Mouse (Mus musculus) liver, postnatal 0 days (tissue): ENCODE measurements at regions not wholly inside any gene's neighbourhood (a gene's known extent, or its start where the extent isn't known, plus 50 kb on each side); places are given as distances from the start of the nearest gene placed in this dataset.

ENCODE experiments used
- CTCF ChIP-seq: sonication (generic); IDR thresholded peaks from 2 replicates; pipeline ENCODE4 v1.5.1; 2016; ENCODE audit warnings: antibody characterized with exemption, low read depth
- EP300 ChIP-seq: IDR thresholded peaks from 2 replicates; pipeline ENCODE4 v1.6.1; 2016; ENCODE audit warnings: antibody characterized with exemption, low read depth, mild to moderate bottlenecking

- TF ChIP-seq CTCF (peak; percentile 91), EP300 (no peak)
Observed at GRCm38 (mm10) chr1:193588477-193589464, 218.7 kb upstream of the Camk1g start.
